Mouse (Mus musculus) liver, adult 2 months (tissue): ENCODE data around the gene H2-T23.

Source experiments
- CTCF ChIP-seq: fragments of 200-500 bp; IDR thresholded peaks from 2 replicates; pipeline ENCODE4 v1.5.1; 2011; ENCODE audit warnings: low read depth, low read length, control low read depth
- POLR2A ChIP-seq: fragments of 200-500 bp; IDR thresholded peaks from 2 replicates; pipeline ENCODE4 v1.6.1; 2011; ENCODE audit warnings: low read length, control low read depth; ENCODE audit not compliant: insufficient read depth; ENCODE audit errors: extremely low read depth

- no peak for TF ChIP-seq POLR2A
- no peak for TF ChIP-seq CTCF
Measured at GRCm38 (mm10) chr17:36025197-36025596, 7.5 kb downstream of the H2-T23 start.
